Mouse (Mus musculus) lung, adult 2 months (tissue): ENCODE data around the gene Slk.

Source experiments
- CTCF ChIP-seq: fragments of 200-500 bp; IDR thresholded peaks from 2 replicates; pipeline ENCODE4 v1.5.1; 2011; ENCODE audit warnings: mild to moderate bottlenecking, low read length, control low read depth; ENCODE audit not compliant: insufficient read depth
- POLR2A ChIP-seq: fragments of 200-500 bp; IDR thresholded peaks from 2 replicates; pipeline ENCODE4 v1.6.1; 2011; ENCODE audit warnings: low read depth, mild to moderate bottlenecking, control low read depth, low read length, borderline replicate concordance; ENCODE audit errors: extremely low read depth

GRCm38 (mm10) chr19:47659765-47660408 lies 80.4 kb downstream of the Slk start:
- TF ChIP-seq CTCF = no peak
- TF ChIP-seq POLR2A = no peak
